15 mouse cellular contexts compared by ENCODE assay signal in genomic region chr11:100857960-100858359, GRCm38 (mm10).
"Had no signal": no experiment of that assay in that cellular context is flagged by ENCODE, and none has a peak within 500 bp of the region (broad histone marks: within the 10 kb centered on the region; RNA-seq: fewer than 3 reads in every experiment).

No protein-coding gene starts in this region.

- H3K9ac ChIP-seq: liver, embryonic 13.5 days; neural tube, embryonic 12.5 days; neural tube, embryonic 15.5 days had no signal

- DNase-seq: kidney, adult 9 months; kidney, postnatal 14 days; kidney, postnatal 4 days; liver, embryonic 13.5 days; lung, adult 2 months; lung, postnatal 14 days; lung, postnatal 4 days; midbrain, embryonic 14.5 days; right cerebral cortex, adult 18-20 months; right cerebral cortex, postnatal 14 days; right cerebral cortex, postnatal 4 days; thymus, postnatal 25 days had no signal

- H3K36me3 ChIP-seq: neural tube, embryonic 12.5 days; neural tube, embryonic 15.5 days had no signal

- H3K4me3 ChIP-seq: liver, embryonic 13.5 days; neural tube, embryonic 12.5 days; neural tube, embryonic 15.5 days had no signal

- H3K9me3 ChIP-seq: liver, embryonic 13.5 days; neural tube, embryonic 12.5 days; neural tube, embryonic 15.5 days had no signal

- H3K27ac ChIP-seq: liver, embryonic 13.5 days; neural tube, embryonic 12.5 days; neural tube, embryonic 15.5 days had no signal

- H3K4me2 ChIP-seq: liver, embryonic 13.5 days; midbrain, embryonic 11.5 days; neural tube, embryonic 12.5 days; neural tube, embryonic 15.5 days had no signal
